Mouse (Mus musculus) urinary bladder, postnatal 25 days (tissue): ENCODE data around the gene Bmp6.

ENCODE experiments used
- DNase-seq: peaks from one replicate; pipeline ENCODE4 v3.0.0; 2022; ENCODE audit warnings: low spot score

The Bmp6 gene

DNA sequence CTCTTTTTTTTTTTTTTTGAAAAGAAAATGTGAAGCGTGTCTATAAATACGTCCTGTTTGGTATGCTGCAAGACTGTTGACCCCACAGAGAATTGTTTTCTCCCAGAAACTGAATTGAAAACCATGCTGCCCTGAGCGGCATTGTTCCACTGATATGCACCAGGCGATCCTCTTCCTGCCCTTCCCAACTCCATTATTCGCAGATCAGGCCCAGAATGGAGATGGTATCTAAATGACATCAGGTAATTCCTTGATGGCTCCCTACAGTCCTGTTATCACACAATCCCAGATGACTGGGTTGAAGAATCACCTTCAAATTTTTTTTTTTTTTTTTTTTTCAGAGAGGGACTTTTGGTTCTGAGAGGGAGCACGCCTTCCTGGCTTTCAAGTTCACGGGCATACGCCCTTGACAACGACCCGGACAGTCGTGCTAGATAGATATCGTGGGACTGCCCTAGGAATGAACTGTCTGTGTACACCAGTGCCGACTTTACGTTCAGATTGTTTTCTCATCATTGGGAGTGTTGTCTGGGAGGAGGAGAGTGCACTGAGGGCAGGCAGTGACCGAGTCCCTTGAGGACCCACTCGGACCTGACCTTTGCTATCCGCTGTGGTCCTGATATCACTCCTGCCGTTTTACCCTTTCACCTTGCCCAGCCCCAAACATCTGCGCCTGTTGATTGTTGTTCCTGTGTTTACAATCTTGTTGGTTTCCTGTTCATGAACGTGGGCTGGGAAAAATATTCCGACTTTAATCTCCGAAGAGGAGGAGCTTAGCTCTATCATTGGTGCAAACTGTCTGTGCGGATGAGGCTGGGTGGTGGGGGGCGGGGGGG lies 8.7 kb downstream of the Bmp6 start:
- DNase-seq: no peak

GRCm38 (mm10) chr13:38354284-38354683 lies 9.4 kb downstream of the Bmp6 start:
- no peak for DNase-seq

- no peak for DNase-seq
These were observed 14.1 kb downstream of the Bmp6 start for GRCm38 (mm10) chr13:38359045-38359444.

DNA sequence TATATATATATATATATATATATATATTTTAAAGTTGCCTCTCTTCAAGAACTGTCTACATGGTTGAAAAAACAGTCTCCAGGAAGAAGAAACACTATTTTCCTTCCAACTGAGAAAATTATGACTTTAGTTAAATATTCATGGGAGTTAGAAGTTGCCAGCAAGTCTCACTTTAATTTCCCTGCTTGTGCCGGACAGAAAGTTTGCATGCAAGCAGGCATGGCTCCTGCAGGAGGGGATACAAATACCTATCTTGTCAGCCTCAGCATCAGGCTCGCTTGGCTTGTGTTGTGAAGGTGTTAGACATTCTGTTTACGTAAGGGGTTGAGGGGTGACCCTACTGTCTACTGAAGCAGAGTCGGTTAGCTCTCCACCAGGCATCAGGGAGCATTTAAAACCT lies 17.8 kb downstream of the Bmp6 start:
- DNase-seq: no peak

GRCm38 (mm10) chr13:38363869-38364268 lies 19.0 kb downstream of the Bmp6 start:
- no peak for DNase-seq

- no peak for DNase-seq
These were observed 24.7 kb downstream of the Bmp6 start for GRCm38 (mm10) chr13:38369624-38370023.

GRCm38 (mm10) chr13:38376071-38376470 lies 31.2 kb downstream of the Bmp6 start:
- DNase-seq: no peak

- no peak for DNase-seq
These were observed 32.4 kb downstream of the Bmp6 start for GRCm38 (mm10) chr13:38377355-38377754.

DNA sequence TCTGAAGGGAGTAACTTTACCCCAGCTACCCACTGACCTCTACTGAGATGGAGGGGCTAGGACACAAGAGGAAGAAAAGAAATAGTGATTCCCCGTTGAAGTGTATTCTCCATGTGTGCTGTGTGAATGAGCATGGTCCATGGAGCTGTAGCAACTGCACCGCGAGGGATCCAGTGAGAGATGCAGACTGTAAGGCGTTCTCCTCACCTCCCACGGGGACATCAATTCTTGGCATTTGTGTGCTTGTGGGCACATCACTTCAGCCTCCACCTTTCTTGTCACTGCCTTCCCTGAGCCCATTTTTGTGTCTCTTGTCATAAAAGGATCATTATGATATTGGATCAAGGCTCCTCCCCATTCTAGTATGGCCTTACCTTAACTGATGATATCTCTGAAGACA lies 34.9 kb downstream of the Bmp6 start:
- DNase-seq: no peak

DNA sequence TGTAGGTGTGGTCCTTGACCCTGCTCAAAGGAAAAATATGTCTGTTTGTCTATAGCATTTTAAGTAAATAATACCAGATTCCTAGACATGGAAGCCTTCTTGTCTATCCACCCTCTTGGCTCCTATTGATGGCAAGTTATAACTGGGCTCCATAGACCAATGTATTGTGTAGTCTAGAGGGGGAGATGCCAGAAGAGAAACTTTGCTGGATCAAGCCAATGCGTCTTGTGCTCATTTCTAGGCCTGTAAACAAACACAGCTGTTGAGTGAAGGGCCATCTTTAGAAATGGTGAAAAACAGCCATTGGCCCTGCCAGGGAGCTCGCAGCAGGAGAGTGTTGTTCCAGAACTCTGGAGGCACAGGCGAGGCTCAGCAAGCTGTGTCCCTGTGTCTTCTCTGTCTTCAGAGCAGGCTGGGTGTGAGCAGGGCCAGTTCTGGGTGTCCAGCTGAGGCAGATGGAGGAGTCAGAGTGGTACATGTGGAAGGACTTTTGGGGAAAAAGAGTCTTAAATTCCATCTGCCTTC lies 41.2 kb downstream of the Bmp6 start:
- no peak for DNase-seq

GRCm38 (mm10) chr13:38387453-38388040 lies 42.6 kb downstream of the Bmp6 start:
- DNase-seq: no peak

DNA sequence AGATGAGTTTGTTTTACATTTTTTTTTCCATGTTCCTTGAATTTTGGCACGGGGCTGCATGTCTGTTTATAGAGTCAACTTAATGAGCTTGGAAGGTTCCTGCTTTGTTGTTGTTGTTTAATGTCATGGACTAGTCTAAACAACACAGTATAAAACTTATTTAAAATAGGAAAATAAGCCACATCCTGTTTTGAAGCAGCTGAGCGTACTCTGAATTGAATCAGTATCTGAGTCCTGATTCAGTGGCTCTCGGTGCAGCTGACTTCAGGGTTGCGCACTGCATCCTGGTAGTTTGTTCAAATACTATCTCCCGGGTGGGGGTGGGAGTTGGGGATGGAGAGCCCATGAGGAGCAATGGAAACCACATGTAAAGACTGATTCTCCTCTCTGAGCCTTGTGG lies 48.5 kb downstream of the Bmp6 start:
- DNase-seq: no peak

GRCm38 (mm10) chr13:38395026-38395425 lies 50.1 kb downstream of the Bmp6 start:
- DNase-seq: no peak

DNA sequence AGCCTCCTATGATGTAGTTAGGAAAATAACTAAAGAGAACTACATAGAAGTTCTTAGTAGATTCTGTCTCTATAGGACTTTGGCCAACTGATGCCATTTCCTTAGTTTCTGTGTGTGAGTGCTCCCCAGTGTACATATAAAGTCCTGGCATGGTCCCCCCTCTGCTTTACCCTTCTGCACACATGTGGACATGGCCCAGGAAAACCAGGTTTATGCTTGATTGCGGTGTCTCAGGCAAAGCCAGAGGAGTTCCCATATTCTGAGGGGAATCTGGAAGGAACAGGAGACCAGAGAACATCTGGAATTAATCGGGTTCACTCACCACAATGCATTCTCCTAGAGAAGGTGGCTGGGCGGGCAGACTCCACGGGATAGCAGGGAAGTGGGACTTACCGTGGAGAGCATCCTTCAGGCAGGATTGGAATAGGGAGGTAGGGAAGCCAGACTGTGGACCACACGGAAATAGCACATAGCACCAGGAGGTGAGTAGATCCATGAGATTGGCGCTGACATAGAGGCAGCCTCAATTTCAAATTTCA lies 52.2 kb downstream of the Bmp6 start:
- no peak for DNase-seq

DNA sequence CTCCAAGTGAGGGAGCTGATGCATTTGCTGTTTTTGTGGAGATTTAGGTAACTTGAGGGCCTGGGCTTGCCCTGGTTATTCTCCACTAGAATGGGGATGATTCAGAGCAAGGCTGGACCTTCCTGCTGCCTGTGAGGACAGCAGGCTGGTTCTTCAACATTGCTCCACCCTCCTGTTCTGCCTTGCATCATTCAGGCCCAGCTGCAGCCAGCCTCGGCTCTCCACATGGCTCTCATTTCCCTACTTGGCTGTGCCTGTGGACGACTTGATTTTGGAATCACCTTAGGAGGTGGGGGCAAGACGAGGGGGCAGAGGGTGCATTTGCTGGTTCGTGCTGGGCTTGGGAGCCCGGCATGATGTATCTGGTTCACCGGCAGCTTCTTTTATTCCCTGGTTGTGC lies 53.8 kb downstream of the Bmp6 start:
- DNase-seq: peak; percentile 11

DNA sequence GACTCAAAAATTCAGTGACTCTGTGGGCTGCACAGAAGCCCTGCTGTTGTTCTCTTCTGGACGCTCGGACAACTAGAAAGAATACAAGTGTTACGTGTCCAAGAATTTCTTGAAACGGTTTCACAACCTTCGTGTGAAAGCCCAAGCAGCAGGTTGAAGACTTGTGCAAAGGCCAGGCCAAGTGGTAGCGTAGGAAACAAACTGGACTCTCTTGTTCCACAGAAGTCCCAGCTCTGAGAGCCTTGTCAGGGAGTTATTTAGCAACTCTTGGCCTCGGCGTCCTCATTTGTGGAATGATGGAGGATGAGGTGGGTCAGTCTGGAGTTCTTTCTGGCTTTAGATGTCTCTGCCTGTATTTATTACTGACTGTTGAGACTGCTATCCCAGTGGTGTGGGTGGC lies 55.8 kb downstream of the Bmp6 start:
- no peak for DNase-seq

DNA sequence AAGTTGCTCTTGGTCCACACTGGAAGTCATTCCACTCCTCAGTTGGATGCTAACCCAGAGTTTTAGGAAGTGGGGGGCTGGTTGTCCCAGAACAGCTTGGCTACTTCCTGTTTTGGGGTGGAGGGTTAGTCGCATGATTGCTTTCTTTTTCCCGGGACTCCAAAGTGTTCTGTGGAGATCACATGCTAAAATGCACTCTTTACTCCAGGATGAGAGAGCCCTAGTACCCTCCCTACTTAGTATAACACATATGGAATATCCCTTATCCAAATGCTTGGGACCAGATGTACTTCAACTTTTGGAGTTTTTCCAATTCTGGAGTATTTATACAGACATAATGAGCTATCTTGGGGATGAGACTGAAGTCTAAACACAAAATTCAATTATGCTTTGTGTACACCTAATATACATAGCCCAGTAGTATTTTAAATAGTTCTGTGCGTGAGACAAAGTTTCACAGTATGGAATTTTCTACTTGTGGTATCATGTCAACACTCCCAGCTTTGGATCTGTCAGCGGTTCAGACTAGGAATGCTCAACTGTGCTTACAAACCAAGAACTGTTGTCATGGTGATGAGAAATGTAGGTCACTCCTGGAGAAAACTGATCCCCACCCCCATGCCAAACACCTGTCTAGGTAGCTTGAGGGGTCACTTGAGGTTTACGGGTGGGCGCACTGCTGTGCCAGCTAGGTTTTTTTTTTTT lies 62.9 kb downstream of the Bmp6 start:
- DNase-seq: no peak

DNA sequence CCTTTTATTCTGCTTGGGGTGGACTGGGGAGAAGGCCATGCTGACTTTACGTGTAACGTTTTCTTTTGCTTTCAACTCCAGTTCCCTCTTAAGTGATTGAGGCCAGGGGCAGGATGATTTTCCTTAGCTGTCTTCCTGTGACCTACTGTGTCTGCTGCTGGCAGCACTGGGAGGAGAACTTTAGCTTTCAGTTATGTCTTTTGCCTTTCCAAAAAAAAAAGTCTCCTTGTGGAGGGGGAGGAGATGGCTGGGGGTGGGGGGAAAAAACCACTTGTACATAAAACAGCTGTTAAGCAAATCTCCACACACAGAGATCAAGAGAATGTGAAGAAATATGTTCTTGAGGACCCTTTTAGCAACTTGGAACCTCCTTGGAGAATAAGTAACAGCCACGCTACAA lies 63.7 kb downstream of the Bmp6 start:
- no peak for DNase-seq

DNA sequence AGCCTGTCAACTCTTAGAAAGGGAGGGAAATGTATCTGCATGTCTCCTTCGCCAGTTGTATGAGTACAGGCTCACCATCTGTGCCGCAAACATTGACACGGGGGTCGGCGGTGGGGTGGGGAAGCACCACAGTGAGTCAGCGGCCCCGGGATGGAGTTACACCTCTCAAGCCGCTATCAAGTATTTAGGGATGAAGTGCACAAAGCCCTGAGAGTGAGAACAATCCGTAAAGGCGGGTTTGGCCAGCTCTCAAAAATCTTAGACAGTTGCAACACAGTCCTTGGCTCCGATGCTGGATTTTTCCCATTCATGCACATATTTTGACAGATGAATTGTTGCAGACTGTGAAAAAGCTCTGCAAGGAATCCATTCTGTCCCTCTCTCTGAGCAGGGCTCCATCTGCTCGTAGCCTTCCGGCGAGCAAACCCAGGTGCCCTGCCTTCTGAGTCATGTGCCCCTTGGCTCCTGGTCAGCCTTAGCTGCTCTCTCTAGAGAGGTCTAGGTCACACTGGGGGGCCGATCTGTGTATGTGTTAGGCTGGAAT lies 65.5 kb downstream of the Bmp6 start:
- peak; percentile 47 for DNase-seq

- DNase-seq: no peak
These were observed 74.9 kb downstream of the Bmp6 start for GRCm38 (mm10) chr13:38419781-38420180.

- no peak for DNase-seq
These were observed 77.6 kb downstream of the Bmp6 start for GRCm38 (mm10) chr13:38422491-38422890.

GRCm38 (mm10) chr13:38425294-38425693 lies 80.4 kb downstream of the Bmp6 start:
- no peak for DNase-seq
